Mouse (Mus musculus): ENCODE results near the gene Rab3a.

Rab3a gene

GRCm38 (mm10) chr8:70757523-70758307 lies 3.2 kb downstream of the Rab3a start:
- intact Hi-C loops (cut with DNase I) = no loop called here

GRCm38 (mm10) chr8:70758308-70758615 lies 3.8 kb downstream of the Rab3a start:
- intact Hi-C loops (cut with DNase I) = no loop called here

- intact Hi-C loops (cut with DNase I) = no loop called here
Measured at GRCm38 (mm10) chr8:70758616-70759561, 4.4 kb downstream of the Rab3a start.

- intact Hi-C loops (cut with DNase I) = no loop called here
Measured at GRCm38 (mm10) chr8:70760350-70760749, 5.9 kb downstream of the Rab3a start.

GRCm38 (mm10) chr8:70760775-70761406 lies 6.4 kb downstream of the Rab3a start, which contains the start of gene Mpv17l2:
Gene Mpv17l2 (minus strand): TSS chr8:70760946.
- intact Hi-C loops (cut with DNase I) = no loop called here

GRCm38 (mm10) chr8:70762118-70762517 lies 7.6 kb downstream of the Rab3a start:
- intact Hi-C loops (cut with DNase I) = no loop called here

GRCm38 (mm10) chr8:70763354-70763753 lies 8.9 kb downstream of the Rab3a start:
- intact Hi-C loops (cut with DNase I) = no loop called here

GRCm38 (mm10) chr8:70764026-70764425 lies 9.5 kb downstream of the Rab3a start:
- intact Hi-C loops (cut with DNase I) = no loop called here

- intact Hi-C loops (cut with DNase I) = no loop called here
Measured at GRCm38 (mm10) chr8:70764676-70765075, 10.2 kb downstream of the Rab3a start.

GRCm38 (mm10) chr8:70765329-70765728 lies 10.8 kb downstream of the Rab3a start:
- intact Hi-C loops (cut with DNase I) = no loop called here

GRCm38 (mm10) chr8:70765838-70766570 lies 11.5 kb downstream of the Rab3a start:
- intact Hi-C loops (cut with DNase I) = no loop called here

- intact Hi-C loops (cut with DNase I) = no loop called here
Measured at GRCm38 (mm10) chr8:70766571-70767440, 12.3 kb downstream of the Rab3a start.

GRCm38 (mm10) chr8:70767503-70767902 lies 13.0 kb downstream of the Rab3a start:
- intact Hi-C loops (cut with DNase I) = no loop called here

GRCm38 (mm10) chr8:70768231-70768776 lies 13.8 kb downstream of the Rab3a start:
- intact Hi-C loops (cut with DNase I) = no loop called here

GRCm38 (mm10) chr8:70768956-70769355 lies 14.5 kb downstream of the Rab3a start:
- intact Hi-C loops (cut with DNase I) = no loop called here

- intact Hi-C loops (cut with DNase I) = no loop called here
Measured at GRCm38 (mm10) chr8:70769359-70769758, 14.9 kb downstream of the Rab3a start.

GRCm38 (mm10) chr8:70769858-70770257 lies 15.4 kb downstream of the Rab3a start:
- intact Hi-C loops (cut with DNase I) = no loop called here

GRCm38 (mm10) chr8:70770748-70771147 lies 16.3 kb downstream of the Rab3a start:
- intact Hi-C loops (cut with DNase I) = no loop called here

GRCm38 (mm10) chr8:70771217-70771616 lies 16.7 kb downstream of the Rab3a start:
- intact Hi-C loops (cut with DNase I) = no loop called here

- intact Hi-C loops (cut with DNase I) = no loop called here
Measured at GRCm38 (mm10) chr8:70772075-70772474, 17.6 kb downstream of the Rab3a start.

All from adrenal gland (tissue).